ENCODE assay signal across 21 mouse cellular contexts in the genomic region with DNA sequence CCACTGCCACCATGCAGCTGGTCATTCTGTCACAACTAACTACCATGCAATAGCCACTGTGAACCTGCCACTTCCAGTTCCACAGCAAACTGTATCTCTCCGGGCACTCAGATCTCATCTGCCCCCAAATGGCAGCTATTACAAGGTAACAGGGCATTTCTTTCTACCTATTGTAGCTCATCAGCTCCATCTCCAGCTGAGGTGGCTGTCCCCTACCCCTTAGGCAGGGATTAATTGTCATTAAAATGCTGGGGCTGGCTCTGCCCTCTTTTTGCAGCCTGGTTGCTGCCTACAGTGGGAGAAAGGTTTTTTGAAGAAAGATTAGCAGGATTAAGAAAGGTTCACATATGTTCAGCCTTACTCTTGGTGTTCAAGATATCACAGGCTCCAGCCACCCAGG. TPM values are rescaled to one million over a fixed set of nuclear protein-coding genes. Genes with fewer than 3 reads are reported as not detected.
"Had no signal": no experiment of that assay in that cellular context is flagged by ENCODE, and none has a peak within 500 bp of the region (broad histone marks: within the 10 kb centered on the region; RNA-seq: fewer than 3 reads in every experiment).

No protein-coding gene starts in this region.

- DNase-seq: kidney, adult 11 months; kidney, adult 9 months; kidney, postnatal 14 days; kidney, postnatal 4 days; left cerebral cortex, postnatal 4 days; liver, postnatal 0 days; lung, embryonic 14.5 days; thymus, adult 18-20 months; thymus, postnatal 36 days had no signal

- H3K36me3 ChIP-seq: intestine, embryonic 15.5 days; limb, embryonic 12.5 days; limb, embryonic 15.5 days had no signal

- H3K4me1 ChIP-seq: intestine, embryonic 15.5 days; limb, embryonic 15.5 days had no signal

- H3K4me3 ChIP-seq: intestine, embryonic 15.5 days; limb, embryonic 12.5 days; limb, embryonic 15.5 days had no signal

- H3K4me2 ChIP-seq: intestine, embryonic 15.5 days; limb, embryonic 12.5 days; limb, embryonic 15.5 days; liver, embryonic 11.5 days; lung, embryonic 14.5 days had no signal

- H3K9me3 ChIP-seq: intestine, embryonic 15.5 days; limb, embryonic 12.5 days; limb, embryonic 15.5 days had no signal

- H3K27ac ChIP-seq: intestine, embryonic 15.5 days; limb, embryonic 12.5 days; limb, embryonic 15.5 days; liver, embryonic 14.5 days; macrophage had no signal

- H3K9ac ChIP-seq: intestine, embryonic 15.5 days; limb, embryonic 12.5 days; limb, embryonic 15.5 days; liver, embryonic 14.5 days; liver, postnatal 0 days; lung, embryonic 14.5 days had no signal

- ATAC-seq: intestine, embryonic 15.5 days; liver, postnatal 0 days; lung, postnatal 0 days had no signal

RNA-seq across cellular contexts. Expression of gene Olig2, which starts 18.9 kb away (rescaled TPM):
- polyA plus RNA-seq: intestine, embryonic 15.5 days; kidney, embryonic 16.5 days; limb, embryonic 12.5 days; limb, embryonic 15.5 days; liver, embryonic 11.5 days; liver, embryonic 14.5 days; liver, postnatal 0 days; lung, embryonic 14.5 days; lung, postnatal 0 days; macrophage; small intestine, adult 2 months; stomach, embryonic 16.5 days; testis, adult 2 months; urinary bladder, adult 2 months had no signal
